Mouse (Mus musculus) cerebral cortex, adult 2 months (tissue): Measurements from ENCODE around the gene Zdhhc13.

Experiments
- WGBS: fragments of 180-500 bp; shearing (Covaris S2); methylation state at CpG from one replicate; pipeline ENCODE4 v1.1.7; 2018; 5-methylcytosine and 5-hydroxymethylcytosine counted together

Gene Zdhhc13

DNA sequence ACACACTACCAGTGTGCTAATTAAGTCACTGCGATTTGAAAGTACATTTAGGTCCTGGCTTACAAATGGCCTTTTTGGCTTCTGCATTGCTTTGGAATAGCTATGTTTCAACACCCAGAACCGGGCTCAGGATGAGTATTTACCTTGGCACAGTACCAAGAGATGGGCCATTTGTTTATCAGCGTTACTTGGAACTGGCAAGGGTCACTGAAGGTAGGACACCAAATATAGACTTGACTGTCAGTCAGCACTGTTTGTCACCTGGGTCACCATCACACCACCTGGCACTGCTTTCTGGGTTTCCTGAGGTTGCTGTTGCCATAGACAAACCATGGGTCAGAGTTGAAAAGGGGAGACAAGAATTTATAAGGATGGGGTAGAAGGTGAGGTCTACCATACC lies 53.5 kb downstream of the Zdhhc13 start:
- WGBS: 73% methylated on average over 3 of the region's 3 CpGs

DNA sequence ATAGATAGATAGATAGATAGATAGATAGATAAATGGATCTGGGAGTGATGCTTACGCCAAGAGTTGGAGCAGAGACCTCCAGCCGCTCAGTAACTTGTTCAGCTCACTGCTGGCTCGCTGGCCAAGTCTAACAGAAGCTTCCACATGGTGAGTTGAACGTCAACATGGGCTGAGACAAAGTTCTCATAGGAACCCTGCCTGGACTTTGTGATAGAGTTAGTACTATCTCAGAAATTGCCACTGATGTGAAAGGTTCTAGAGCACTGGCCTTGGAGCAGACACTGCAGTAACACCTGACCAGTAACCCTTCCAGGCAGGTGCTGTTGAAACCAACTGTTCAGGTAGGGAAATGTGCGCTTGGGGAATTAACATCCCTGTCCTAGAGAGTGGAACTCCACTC lies 54.7 kb downstream of the Zdhhc13 start:
- 89% methylated on average over 5 of the region's 5 CpGs for WGBS

DNA sequence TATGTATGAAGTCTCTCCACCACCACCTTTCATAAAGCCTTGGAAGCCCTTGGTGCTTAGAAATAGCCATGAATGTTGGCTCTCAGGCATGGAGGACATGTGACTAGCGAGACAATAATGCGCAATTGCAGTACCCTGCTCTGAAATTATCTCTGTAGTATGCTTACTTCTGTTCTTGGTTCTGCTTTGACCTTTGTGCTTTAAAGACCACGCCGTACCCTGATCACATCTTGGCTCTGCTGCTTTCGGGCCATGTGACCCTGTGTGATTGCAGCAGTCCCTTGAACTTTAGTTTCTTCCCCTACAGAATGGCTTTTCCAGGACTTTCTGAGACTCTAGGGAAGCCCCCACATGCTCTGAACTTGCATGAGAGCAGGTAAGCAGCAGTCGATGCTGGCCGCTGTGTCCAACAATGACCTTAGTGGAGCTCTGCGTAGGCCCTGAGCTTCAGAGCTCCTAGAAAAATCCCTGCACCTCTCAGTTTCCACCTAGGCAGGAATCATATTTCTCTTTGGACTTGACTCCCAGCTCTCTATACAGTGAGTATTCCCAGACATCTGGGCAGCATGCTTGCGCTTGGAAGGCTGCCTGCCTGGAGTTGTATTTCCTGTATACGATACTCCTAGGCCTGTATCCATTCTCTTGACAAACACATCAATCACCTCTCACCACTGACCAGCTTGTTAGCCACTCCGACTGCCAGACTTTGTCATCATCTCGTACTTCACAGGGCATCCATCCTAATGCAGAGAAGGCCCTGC lies 56.6 kb downstream of the Zdhhc13 start:
- WGBS: 94% methylated on average over 12 of the region's 12 CpGs

DNA sequence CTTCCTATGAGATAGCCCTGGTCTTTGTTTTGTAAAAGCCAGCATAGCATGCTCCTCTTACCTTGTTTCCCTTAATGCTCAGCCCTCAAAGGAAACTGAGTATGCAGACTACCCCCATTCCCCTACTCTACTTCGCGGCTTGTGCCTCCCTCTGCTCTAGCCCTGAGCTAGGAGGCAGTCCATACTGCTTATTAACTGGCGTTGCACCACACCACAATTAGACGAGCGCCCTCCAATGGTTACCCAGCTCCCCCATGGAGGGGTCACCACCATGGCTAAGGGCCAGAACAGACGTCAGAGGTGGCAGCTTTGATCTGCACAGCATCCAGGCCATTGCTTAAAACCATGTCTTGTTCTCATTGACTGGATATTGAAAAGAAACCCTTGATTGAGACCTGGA lies 58.0 kb downstream of the Zdhhc13 start:
- WGBS: 62% methylated on average over 6 of the region's 6 CpGs

DNA sequence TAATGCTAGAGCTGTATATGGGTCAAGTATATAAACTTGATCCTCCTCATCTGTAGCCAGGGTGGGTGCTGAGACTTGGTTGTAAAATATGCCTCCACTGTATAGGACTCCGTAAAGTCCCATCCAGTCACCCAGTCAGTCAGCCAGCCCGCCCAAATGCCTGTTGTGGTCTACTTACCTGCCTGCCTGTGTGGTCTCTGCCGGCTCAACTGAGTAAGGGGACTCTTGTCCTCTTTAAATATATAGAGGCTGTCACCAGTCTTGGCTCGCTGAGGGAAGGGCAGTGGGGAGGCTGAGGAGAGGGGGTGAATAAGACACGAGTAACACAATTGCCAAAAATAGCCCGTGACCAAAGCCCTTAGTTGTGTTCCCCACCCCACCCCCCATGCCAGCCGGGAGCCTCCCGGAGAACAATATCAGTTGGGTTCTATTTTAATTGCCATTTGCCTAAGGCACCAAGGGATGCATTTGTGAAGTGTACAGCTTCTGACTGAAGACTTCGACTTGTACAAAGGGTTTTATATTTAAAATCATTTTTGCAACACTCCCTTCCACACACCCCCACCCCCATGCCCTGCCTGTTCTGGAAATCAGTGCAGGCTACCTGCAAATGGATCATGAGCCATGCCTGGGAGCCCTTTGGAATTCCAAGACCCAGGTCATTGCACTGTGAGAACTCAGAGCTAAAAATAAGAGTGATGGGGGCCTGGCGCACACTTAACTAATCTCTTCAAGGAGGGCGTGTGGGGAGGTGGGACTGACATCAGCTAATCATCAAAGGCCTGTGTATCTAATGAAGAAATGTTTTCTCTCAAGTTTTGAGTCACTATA lies 59.2 kb downstream of the Zdhhc13 start, which contains the start of gene Csrp3:
Csrp3 (minus strand) TSS at position 214 of the 831 bp plus-strand sequence.
- WGBS: 56% methylated on average over 11 of the region's 11 CpGs

DNA sequence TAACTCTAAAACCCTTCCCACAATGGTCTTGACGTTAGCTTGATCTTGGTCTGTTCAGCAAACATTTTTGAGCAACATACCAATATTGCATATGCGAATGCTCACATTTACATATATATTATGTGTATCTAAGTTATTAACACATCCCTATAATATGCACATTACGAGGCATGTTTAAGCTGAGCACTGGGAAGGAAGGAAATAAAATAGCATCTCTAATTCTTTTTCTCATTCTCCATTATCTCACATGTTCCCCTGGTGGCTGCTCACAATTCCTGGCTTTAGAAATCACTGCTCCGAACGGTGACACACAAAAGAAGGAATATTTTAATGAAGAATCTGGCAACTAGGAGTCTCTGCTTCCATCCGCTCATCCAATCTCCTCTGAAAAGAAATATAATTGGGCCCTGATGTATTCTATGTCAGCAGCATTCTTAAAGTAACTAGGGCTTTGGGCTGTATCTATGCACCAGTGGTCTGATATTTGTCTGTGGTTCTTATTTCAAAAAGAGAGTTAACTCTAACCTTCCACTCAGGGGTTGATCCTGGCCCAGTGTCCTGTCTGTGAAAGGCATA lies 62.8 kb downstream of the Zdhhc13 start:
- WGBS: 79% methylated on average over 6 of the region's 6 CpGs

DNA sequence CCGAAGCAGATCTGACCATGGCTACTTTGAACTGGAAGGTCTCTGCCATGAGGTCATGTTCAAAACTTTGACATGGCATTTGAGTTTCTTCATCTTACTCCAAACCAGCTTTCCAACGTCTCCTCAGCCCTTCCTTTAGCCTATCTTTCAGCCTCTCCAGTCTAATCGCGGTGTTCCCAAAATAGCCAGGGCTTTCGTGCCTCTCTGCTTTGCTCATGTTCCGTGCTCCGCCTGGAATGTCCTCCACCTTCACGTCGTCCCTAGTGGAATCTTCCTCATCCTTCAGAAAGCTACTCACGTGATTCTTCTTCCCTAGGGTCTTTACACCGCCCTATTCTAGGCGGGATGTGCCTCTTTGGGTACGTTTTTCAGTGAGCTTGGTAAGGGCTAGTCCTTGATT lies 64.7 kb downstream of the Zdhhc13 start:
- WGBS: 84% methylated on average over 13 of the region's 13 CpGs

DNA sequence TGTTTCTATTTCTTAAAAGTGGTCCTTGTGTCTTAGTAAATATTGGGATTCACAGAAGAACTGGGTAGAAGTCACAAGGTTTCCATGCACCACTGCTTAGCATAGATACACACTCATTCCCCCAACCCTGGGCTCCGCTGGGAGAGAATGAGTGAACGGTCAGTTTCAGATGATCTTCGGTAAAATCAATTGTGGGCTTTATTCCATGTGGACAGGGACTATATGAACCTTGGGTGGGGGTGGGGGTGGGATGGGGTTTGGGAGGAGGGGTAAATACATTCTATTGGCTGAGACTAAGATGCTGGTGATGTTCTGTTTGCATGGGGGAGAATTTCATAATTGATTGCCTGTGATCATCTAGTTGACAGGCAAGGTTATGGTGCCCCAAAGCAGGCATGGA lies 66.7 kb downstream of the Zdhhc13 start:
- 97% methylated on average over 3 of the region's 3 CpGs for WGBS

DNA sequence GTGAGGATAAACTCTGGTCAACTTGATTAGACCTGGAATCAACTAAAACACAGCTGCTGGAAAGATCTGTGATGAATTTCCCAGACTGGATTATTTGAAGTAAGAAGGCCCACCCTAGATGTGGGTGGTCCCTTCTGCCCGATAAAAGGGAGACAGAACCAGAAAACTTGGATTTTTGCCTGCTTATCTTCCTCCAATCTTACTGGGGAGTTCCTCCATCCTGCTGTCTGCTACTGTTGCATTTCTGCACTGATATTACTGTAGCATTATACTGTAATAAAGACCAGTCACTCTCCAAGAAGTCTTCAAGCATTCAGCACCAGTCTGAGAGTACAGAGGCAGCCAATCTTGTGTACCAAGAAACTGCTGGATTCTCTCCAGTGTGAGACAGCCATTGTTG lies 69.5 kb downstream of the Zdhhc13 start:
- WGBS: 60% methylated on average over 1 of the region's 1 CpGs

DNA sequence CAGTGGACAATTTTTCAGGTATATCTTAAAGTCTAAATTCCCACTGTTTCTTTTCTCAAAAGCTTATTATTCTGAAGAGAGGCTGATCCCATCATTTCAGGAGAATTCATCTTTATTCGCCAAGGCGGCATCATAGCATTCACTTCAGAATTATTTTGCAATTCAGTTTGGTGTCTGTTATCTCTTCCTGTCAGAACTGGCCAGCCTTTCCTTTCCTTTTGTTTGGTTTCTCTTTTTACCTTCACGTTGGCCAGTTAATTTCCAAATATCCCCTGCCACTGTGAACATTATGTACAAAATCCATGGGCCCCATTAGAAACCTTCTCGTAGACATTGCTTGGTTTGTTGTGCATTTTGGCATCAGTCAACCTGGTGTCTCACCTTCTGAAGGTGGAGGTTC lies 70.6 kb downstream of the Zdhhc13 start:
- WGBS: 90% methylated on average over 4 of the region's 4 CpGs

DNA sequence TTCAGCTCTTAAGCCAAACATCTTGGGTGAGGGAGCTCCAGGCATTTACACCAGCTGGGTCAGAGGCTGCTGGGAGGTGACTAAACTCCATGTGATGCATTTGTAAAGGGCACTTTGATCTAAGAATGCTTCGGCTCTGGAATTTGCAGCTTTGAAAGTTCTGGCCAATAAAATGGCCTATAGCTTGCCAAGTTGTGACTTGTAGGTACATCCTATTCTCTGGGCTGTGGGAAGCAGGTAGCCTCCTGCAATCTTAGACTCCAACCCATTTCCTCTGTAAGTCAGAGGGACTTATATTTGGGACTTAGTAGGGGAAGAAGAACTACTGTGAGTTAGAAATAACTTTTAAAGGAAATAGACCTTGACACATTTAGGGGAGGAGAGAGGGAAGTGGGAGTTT lies 72.1 kb downstream of the Zdhhc13 start:
- WGBS: 64% methylated on average over 1 of the region's 1 CpGs

DNA sequence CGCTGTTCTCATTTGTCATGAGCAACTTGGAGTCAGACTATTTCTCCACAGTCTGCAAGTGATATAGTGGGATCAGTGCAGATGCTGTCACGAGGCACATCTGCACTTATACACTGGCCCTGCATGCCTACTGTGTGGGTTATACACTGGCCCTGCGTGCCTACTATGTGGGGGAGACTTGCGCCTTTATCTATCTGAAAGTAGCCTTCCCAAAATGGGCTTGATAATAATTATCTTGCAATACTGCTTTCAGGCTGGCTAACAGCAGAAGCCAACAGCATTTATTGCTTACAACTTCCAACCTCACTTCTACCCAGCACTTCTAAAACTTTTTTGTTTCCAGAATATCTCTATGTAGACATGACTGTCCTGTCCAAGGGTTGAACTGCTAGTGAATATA lies 73.0 kb downstream of the Zdhhc13 start:
- 98% methylated on average over 4 of the region's 4 CpGs for WGBS

DNA sequence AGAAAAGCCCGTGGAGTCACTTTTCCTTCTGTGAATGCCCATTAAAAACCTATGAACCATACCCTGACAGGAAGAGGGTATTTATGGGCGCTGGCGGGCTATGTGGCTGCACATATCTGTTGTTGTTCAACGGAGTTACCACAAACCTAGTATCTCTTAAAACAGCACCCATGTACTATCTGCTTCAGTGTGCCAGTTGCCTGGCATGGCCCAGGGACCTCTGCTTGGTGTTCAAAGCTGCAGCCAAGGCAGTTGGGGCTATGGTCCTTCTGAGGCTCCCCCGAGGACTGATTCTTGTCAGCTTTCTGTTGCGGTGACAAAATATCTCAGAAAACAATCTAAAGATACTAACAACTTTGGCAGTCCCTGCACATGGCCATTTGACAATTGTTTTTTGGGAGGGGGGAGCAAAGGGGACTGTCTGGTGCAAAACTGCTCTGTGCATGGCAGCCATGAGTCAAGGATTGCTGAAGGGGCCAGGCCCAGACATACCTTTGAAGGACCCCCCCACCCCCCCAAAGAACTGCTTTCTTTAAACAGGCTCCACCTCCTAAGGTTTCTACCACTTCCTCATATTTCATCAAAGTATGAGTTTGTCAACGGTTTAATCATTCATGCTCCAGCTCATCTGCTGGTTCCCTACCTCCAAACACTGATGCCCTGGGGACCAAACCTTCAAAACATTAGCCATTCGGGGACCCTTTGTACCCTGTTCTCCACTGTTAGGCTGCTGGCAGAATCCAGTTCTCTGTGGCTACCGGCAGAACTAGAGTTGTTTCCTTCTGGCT lies 76.1 kb downstream of the Zdhhc13 start:
- WGBS: 93% methylated on average over 9 of the region's 9 CpGs

DNA sequence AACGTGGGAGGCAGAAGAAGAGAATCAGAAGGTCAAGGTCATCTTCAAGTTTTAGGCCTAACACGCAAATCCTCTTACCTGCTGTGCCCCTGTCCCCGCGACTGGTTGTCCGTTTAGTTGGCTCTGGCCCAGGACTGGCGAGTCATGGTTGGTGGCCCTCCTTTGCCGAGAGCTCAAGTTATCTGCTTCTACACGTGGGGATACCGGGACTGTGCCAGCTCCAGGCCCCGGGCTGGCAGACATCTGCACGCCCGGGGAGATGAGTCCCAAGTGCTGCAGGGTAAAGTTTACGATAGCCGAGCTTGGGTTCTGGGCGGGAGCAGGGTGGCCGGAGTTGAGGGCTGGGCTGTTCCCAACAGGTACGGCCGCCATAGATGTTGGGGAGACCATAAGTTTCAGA lies 78.8 kb downstream of the Zdhhc13 start:
- 91% methylated on average over 18 of the region's 18 CpGs for WGBS

DNA sequence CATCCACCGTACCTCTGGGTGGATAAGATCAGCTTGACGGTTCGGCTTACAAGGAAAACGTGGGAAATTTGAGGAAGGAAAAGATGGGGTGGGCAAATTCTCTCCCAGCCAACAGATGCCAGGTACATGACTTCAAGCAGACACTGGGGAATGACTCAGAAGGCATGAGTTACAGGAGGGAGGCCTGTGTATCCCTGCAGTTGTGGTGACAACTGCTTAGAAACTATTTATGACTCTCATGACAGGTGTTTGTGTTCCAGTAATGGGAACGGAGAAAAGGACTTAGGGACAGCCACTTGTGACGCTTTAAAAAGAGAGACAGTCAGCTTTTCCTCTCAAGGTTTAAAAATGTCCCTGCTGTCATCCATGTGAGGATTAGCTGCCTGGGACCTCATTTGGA lies 81.3 kb downstream of the Zdhhc13 start:
- 86% methylated on average over 6 of the region's 6 CpGs for WGBS

DNA sequence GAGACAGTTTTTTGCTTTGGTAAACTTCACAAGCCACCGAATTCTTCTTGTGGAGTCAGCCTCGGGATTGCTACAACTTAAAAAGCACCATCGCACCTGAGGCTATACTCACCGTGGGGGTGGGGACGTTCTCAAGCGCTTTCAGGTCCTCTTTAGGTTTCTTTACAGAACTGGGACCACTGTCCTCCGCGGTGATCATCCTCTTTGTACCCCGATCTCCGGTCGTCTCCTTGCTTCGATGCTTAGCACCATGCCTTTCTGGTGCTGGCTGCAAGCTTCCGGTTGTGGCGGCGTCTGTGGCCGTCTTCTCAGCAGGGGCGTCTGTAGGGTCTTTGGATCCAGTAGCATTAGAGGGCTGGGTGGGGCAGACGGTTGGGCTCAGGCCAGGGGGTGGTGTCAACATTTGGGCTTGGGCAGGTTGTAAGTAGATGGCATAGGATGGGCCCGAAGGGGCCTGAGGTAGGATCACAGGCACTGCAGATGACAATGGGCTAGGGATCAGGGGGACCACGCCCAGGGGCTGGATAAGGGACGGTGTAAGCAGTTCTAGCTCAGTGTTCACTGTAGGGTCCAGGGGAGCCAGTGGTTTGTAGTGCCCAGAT lies 81.9 kb downstream of the Zdhhc13 start:
- WGBS: 96% methylated on average over 21 of the region's 21 CpGs

DNA sequence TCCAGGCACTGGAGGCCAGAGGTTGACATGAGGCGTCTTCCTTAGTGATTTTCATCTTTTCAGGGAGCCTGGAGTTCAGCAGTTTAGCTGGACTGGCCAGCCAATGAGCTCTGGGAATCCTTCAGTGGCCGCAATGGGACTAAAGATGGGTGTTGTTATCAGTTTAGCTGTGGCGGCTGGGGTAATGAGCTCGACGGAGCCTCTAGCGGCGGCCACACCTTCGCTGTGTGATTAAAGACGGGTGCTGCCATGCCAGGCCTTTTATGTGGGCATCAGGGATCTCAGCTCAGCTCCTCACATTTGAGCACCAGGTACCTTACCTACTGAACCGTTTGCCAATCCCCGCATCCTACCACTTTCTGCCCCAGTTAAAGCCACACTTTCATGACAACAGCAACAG lies 82.5 kb downstream of the Zdhhc13 start:
- 94% methylated on average over 11 of the region's 11 CpGs for WGBS

DNA sequence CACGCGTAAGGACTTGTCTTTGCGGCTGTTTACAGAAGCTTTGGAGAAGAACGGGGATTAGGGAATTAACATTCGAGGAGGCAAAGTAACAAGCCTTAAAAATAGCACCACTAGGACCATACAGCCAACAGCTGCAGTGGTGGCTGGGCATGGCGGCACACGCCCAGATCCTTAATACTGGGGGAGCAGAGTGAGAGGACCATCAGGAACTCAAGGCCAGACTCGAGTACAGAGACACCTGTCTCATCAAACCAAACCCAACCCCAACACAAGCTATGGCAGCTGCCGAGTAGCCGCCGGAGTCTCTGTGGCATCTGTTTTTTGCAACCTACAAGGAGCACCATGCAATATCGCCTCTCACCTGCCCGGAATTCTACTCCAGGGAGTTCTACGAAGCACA lies 86.3 kb downstream of the Zdhhc13 start:
- WGBS: 78% methylated on average over 14 of the region's 14 CpGs

DNA sequence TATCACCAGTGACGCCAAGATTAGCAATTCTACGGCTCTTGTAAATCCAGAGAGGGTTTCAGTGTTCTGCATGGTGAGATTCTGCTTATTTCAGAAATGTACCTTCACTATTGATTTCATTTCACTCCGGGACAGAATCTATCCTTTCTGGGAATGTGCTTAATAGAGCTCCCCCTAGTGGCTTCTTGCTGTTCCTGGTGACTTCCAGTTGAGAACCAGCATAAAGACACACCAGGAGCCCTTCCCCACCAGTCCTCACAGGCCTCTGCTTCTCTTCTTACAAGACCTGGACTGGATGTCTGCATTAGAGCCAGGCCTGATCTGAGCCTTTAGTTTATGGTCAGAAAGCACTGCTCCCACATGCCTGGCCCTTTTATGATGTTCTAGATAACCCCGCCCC lies 87.7 kb downstream of the Zdhhc13 start:
- 55% methylated on average over 4 of the region's 4 CpGs for WGBS
